Mouse (Mus musculus): ENCODE results near the gene Rnpep.

Gene Rnpep

DNA sequence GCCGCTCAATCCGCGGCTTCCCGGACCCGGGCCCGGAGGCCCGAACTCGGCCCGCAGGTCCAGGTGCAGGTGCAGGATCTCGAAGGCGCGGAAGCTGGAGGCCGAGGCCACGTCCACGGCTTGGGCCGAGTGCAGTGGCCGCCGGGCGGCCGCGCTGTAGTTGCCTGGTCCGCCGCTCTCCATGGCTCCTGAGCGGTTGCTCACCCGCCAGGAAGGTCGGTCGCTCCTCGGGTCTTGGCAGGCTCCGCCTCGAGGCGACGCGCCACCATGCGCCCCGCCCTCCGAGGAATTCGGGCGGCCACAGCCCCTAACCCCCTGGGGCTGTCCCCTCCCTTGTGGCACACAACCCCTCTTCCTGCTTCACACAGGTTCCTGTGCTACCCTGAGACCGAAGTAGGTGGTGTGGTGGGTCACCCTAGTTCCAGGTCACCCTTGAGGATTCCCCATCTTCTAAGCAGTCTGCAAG, at the start of gene Rnpep:
Gene Rnpep (minus strand): TSS at position 259 of the 466 bp plus-strand sequence.
- peak; percentile 51 to 65 for DNase-seq (ENCODE audit: low spot score in 2 of 2)

DNA sequence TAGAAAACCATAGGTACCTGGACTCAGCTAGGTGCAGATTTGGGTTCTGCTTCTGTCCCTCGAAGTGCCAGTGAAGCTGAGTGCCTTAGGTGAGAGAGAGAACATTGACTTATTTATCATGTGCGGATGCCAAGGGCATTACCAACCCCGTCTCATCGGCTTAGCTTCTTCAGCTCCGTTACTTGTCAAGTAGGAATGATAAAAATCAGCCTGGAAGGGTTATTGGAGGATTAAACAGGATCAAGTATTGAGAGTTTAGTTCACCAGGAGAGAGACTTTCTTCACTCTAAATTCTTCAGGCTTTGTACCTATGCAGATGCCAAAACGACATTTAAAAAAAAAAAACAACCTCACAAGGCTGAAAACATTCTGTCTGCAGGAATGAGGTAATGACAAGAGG, 46.7 kb upstream of the Rnpep start:
- no peak for DNase-seq (ENCODE audit: low spot score in 2 of 2)

DNA sequence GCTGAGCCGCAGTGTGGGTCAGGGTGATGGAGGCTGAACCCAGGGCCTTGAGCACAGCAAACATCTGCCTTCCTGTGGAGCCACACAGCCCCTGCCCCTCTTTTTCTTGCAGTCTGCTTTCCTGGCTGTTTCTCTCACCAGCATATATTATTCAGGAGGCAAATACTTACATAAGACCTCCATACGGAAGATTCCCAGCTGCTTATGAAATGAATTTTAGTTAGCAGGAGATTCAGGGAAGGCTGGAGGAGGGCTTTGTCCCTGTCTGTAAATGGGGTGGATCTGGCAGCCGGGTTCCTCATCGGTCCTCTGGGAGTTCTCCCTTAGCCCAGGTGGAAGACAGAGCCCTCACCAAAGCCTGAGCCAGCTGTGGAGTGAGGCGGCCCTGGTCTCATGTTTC, 44.5 kb upstream of the Rnpep start:
- no peak for DNase-seq (ENCODE audit: low spot score in 2 of 2)

DNA sequence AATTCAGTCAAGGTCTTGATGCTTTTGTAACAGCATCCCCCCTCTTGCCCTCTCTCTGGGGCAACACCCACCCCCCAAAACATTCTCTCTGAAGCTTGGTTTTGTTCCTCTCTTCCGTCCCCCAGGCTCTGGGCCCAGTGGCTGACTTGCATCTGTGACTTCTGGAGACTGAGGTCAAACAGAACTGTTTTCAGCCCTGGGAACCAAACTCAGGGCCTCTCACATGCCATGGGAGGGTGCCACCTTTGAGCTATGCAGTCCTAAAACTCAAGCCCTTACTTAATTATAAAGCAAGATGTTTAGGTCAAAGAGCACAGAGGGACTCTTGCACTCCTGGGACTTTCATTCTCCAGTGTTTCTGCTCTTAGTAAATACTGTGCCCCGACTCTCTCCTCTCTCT, 42.0 kb upstream of the Rnpep start:
- DNase-seq (ENCODE audit: low spot score in 2 of 2) = no peak

DNA sequence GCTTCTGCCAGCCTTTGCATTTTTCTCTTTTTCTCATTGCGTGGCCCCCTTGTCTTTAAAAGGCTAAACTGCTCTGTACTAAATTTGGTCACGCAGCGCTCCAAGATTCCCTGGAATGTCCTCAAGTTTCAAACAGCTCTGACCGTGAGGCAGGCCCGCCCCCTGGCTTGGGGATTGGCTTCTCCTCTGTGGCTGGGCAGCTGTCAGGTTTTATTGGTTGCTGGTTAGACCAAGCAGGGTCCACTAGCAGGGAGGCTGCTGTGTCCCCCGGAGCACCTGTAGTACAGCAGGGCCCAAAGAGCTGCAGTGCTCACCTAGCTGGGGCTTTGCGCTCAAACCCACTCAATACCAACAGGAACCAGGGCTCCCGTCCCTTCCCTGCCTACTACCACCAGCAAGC, 40.7 kb upstream of the Rnpep start, which contains the start of gene Lmod1:
Gene Lmod1 (plus strand): TSS at position 237 of the 400 bp plus-strand sequence.
- no peak for DNase-seq (ENCODE audit: low spot score in 2 of 2)

DNA sequence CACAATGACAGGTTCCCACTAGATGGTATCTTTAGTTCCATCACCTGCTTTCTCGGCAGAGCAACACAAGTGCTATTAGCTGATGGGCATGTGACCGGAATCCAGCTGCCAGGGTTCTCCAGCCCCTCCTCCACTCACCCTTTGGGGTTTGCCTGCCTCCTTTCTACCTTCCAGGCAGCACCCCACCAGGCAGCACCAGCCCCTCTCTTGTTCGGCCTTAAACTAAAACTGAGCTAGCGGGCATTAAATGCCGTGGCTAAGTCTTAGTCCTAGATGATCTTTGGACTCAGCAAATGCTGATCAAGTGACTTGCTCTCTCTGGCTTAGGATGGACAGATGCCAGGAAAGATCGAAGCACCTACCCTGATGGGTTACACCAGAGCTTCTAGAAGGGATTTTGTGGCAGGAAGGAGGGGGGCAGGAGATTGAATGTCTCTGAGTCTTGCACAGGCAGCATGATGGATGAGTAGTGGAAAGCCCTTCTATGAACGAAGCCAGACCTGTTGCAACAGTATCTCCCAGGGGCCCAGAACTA, 39.5 kb upstream of the Rnpep start:
- no peak for DNase-seq (ENCODE audit: low spot score in 2 of 2)

DNA sequence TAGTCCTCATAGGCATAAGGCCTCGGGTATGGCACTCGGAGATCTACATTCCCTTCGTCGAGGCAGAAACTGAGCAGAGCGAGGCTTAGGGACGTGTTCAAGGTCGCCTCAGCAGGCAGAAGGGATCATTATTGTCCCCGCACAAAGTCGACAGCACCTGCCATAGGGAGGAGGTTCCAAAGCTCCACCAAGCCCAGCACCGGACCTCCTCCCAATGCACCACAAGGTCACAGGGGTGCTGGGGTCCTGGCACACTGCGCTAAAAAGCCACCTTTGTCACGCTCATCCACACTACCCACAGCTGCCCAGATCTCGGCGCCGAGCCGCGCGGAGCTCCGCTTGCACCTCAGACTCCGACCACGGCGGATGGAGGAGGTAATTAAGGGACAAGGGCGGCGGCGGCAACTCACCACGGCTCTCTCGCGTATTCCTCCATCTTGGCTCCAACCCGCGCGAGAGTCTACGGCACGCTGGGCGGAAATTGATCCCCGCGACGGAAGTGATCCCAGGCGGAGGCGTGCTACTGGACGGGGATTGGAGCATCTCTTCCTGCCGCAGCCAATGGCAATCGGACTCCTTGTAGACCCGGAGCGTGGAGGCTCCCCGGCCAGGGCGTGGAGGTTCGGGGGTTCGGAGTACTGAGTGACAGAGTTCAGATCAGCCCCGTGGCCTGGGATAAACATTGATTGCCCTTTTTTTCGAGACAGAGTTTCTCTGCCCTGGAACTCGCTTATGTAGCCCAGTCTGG, 29.6 kb upstream of the Rnpep start, which contains the start of gene Timm17a:
Gene Timm17a (minus strand): TSS at position 495 of the 748 bp plus-strand sequence.
- peak; percentile 86 to 93 for DNase-seq (ENCODE audit: low spot score in 2 of 2)

DNA sequence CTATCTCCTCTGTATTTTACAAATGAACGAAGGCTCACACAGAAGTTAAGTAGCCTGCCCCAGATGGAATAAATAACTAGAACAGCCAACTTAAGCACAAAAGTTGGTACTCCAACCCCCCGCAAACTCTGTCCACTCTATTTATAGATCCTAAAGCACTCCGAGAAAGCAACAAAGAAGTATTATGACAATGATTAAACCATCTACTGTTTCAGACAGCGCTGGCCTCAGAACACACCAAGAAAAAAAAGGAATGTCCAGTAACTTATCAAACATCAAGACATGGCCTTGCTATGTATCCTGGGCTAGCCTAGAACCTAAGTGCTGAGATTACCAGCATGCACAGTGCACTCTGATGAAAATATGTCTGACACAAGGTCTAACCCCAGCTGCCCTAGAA, 28.3 kb upstream of the Rnpep start:
- no peak for DNase-seq (ENCODE audit: low spot score in 2 of 2)

DNA sequence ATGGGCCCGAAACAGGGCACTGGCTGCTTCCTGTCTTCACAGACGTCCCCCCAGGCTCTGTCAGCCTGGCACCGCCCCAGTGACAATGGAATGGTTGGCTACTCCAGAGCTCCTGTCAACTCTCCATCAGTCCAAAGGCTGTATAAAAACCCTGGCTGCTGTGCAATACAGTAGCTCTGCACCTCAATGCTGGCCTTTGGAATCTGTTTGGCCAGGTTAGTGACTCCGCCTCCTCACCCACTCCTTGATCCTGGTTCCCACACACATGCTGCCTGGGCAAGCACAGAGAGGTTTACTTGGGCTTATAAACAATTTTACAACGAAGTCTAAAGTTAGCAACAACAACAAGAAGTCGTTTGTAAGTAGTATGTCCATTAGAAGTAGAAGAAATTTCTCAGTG, 27.5 kb upstream of the Rnpep start:
- no peak for DNase-seq (ENCODE audit: low spot score in 2 of 2)

DNA sequence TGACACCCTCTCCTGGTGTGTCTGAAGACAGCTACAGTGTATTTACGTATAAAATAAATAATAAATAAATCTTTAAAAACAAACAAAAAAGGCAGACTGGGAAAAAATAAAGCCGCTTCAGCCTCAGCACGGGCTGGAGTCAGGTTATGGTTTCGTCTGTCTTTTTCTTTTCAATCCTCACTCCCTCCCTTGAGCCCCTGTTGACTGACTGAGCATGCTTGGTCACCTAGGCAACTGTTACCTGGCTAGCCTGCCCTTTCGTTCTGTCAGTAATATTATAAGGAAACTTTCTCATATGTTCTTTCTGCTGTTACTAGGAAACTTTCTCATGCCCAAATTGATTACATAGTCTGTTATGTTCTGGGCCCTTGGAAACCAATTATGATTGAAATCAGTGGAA, 7.0 kb upstream of the Rnpep start:
- DNase-seq (ENCODE audit: low spot score in 2 of 2) = no peak

DNA sequence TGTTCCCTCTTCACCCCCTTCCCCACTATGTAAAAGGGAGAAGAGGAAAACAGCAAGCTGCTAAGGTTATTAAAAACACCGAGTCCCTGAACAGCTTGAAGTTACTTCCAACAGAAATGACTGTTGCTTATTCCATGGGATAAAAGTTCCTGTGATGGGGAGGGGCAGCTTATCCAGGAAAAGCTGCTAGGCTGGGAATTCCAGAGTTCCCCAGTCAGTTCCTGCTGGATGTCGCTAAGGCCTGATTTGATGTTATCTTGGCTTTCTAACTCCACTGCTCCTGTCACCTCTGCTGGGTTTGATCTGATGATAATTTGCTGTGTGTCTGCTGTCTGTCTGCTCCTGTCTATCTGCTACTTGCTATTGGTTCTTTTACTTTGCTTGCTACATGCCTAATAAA, 2.4 kb upstream of the Rnpep start:
- DNase-seq (ENCODE audit: low spot score in 2 of 2) = no peak

DNA sequence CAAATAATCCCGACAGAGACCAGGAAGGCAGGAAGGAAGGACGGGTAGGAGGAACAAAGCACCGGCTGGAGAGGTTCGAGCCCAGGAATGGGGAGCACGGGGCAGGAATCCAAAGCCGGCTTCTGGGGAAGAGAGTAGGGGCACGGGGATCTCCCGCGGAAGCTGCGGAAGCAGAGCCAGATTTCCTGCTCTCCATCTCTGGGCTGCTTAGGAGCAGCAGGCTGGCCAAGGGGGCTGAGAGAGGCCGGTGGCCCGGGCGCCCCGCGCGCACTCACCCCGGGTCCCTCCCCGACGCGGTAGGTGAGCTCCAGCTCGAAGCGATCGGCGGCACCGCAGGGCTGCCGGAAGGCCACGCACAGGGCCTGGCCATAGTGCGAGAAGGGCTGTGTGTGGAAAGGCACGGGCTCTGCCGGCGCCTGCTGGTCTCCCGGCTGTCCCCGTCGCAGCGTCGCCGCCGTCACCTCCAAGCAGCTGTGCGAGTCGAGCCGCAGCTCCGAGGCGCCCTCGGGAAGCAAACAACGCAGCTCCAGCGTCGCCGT, 528 bp downstream of the Rnpep start:
- no peak for DNase-seq (ENCODE audit: low spot score in 2 of 2)

DNA sequence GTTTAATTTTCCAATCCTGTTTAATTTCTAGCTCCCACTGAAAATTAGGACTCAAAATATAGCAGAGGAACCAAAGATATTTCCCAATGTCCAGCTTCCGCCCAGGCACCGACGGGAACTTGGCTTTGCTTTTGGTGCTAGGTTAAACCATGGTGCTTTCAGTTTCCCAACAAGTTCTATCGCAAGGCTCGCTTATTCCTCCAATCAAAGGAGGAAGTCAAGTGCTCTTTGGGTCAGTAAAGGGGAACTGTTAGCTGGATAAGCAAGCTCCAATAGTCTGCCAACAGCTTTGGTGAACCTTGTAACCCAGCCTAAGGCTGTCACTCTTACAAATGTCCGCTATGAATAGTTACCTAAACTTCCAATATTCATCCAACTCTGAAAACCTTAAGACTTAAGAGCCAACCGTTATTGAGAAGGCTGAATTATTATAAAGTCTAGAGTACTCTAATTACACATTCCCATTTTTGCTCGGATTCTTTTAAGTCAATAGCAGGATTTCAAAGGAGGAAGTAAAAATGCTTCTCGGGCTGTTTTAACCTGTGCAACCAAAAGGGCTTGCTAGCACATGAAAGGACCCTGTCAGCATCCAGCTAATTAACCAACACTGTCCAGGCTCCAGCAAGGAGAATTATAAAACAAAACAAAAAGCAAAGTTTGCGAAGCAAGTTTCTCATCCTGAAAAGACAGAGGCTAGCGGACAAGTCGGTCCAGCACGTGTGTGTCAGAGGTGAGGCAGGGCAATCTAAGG, 1.2 kb downstream of the Rnpep start:
- no peak for DNase-seq (ENCODE audit: low spot score in 2 of 2)

DNA sequence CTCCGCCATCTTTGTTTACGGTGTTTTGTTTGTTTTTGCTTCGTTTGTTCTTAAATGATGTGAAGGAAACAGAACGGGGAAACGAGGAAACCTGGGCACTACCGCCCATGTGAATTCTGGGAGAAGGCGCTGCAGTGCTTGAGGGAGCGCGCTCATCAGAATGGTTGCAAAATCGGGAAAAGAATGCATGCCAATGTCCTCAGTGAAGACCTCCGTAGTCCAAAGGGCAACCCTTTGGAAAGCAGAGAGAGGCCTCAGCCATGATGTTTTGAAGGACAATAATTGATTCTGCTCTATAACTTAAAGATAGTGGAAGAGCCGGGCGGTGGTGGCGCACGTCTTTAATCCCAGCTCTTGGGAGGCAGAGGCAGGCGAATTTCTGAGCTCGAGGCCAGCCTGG, 2.0 kb downstream of the Rnpep start:
- DNase-seq (ENCODE audit: low spot score in 2 of 2) = no peak

DNA sequence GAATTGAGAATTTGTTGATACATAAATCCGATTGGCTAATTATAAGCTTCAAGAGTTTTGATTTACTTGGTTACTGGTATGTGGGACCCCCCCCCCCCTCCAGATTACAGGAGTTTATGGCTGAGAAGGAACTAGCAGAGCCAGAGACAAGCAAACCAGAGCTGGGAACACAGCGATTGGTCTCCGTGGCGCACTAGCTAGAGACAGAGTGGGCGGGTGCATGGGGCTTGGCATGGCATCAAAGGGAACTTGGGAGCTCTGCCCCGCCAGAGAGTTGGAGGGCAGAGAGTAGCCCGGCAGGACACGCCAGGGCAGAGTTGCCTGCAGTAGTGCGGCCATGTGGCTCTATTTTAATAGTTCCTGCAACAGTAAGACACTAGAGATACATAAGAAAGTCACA, 3.2 kb downstream of the Rnpep start:
- peak in 1 of 2 experiments; percentile 25 for DNase-seq (ENCODE audit: low spot score in 2 of 2)

DNA sequence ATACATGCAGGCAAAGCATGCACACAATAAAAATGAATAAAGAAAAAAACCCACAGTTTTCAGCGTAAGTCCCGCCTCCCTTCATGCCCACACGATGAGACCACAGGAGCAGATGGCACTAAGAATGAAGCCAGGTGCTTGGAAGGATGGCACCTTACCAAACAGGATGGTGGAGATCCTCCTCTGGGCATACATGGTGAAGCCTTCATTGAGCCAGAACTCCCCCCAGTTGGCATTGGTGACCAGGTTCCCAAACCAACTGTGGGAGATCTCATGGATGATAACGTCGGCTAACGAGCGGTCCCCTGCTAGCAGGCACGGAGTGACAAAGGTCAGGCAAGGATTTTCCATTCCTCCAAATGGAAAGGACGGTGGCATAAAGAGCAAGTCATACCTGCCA, 12.5 kb downstream of the Rnpep start:
- no peak for DNase-seq (ENCODE audit: low spot score in 2 of 2)

DNA sequence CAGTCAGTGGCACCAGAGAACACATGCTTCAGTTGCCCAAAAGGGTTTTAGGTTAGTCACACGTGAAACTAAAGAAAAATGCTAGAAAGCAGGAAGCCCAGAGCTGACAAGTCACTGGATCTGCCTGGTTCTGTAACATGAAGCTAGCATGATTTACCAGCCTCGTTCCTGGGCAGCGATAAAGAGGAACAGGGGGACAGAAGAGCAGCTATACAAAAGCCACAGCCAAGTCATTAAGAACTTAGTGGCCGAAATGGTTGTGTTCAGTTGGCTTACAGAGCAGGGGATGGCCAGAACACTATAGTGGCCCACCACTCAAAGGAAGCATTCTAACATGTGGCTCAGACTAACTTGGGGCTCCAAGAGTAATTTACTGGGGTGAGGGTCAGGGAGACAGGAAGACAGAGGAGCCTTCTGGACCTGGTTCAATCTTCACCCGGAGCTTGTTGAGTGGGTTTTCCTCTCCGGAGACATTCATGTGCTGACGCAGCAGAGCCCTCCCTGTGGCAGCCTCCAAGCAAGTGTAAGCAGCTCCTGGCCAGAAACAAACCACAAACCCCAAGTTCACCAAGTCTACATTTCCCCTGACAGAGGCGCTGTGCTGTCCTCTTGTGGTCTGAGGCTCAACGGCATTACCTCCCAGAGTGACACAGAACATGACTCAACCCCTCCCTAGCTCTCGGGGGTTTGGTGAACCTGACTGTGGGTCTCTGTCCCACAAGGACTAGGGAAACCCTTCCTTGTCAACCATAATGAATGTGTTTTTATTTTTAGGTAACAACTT, 16.0 kb downstream of the Rnpep start:
- no peak for DNase-seq (ENCODE audit: low spot score in 2 of 2)

DNA sequence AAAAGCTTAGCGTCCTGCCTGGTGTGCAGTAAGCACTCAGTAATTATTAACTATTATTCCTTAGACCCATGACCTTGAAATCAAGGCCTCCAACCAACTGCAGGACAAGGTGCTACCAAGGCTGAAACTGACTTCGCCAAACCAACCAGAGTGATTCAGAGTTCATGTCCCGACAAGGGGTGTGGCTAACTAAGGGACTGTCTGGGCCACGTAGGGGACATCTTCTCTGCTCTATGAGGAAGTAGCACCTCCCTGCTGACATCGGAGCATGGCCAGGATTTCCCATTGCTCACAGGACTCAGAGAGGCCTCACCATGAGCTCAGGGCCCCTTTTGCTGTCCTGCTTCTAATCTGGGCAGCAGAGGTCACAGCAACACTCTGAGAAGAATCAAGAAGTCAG, 18.1 kb downstream of the Rnpep start:
- DNase-seq (ENCODE audit: low spot score in 2 of 2) = no peak

DNA sequence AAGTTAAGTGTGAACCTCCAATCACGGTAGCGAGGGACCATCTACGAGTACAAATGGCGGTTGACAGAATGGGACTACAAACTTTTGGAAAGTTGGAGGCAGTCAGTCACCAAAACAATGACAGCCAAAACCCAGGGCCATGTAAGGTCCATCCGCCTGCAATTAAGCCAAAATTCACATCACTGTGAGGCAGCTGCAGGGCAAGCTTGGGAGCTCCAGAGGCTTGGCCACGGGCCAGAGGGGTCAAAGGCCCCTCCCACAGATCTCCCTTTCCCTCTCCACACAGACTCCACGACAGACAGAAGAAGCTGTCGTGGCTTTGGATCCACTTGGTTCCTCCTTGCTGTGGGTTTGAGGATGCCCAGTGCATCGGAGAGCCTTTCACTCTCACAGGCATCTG, 20.6 kb downstream of the Rnpep start:
- no peak for DNase-seq (ENCODE audit: low spot score in 2 of 2)

DNA sequence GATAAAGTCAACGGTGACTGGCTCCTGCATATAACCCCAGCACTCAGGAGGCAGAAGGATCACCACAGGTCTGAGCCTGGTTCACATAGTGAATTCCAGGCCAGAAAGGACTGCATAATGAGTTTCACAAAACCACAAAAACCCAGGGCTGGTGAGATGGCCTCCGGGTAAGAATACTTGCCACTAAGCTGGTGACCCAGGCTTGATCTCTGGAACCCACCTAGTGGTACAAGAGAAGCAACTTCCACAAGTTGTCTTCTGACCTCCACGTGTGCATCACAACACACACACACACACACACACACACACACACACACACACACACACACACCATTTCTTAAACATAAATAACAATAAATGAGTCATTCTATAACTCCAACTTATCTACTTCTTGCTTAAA, 21.6 kb downstream of the Rnpep start:
- DNase-seq (ENCODE audit: low spot score in 2 of 2) = no peak

DNA sequence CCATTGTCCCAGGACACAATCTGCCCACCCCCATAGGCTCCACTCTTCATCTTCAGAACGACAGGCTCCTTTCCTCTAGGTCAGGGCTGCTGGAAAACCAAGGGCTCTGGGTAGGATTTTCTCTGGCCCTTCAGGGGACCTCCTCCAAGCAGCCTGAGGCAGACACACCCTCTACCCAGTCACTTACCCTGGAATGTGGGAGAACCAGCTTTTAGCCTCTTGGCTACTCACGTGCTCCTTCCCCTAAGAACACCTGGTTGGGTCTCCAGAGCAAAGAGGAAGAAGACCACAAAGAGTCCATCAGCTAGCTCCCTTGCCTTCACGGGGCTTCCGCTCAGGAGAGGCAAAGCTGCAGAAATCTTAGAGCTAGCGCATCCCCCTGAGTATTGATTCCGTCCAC, 23.0 kb downstream of the Rnpep start:
- DNase-seq (ENCODE audit: low spot score in 2 of 2) = no peak

DNA sequence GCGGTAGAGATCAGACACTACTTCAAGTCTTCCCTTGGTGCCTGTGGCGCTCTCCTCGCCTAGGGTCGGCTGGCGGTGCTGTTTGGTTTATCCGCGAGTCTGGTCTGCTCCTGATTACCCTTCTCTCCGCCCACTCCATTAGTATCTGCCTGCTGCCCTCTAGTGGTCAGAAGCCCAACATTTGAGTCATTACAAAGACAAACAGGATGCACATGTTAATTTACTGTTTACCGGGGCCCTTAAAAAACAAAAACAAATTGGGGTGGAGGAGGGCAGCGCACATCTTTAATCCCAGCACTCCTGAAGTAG, 24.8 kb downstream of the Rnpep start:
- peak; percentile 46 to 53 for DNase-seq (ENCODE audit: low spot score in 2 of 2)
